Mouse (Mus musculus) MEL (cell line): ENCODE results near the gene Otud7b.

Experiments used
- CTCF ChIP-seq, 3 experiments: IDR thresholded peaks in 2 of 3; conservative IDR thresholded peaks in 1 of 3; 2 replicates each; pipeline ENCODE4 v1.5.1; 2011 to 2012; ENCODE audit warnings: low read length in 3 of 3, low read depth in 2 of 3, mild to moderate bottlenecking in 2 of 3, improper control_type of control experiment in 1 of 3, inconsistent platforms in 1 of 3, mixed read lengths in 1 of 3, moderate library complexity in 1 of 3; ENCODE audit not compliant: control insufficient read depth in 1 of 3, insufficient read depth in 1 of 3, poor library complexity in 1 of 3, severe bottlenecking in 1 of 3
- EP300 ChIP-seq, 2 experiments: IDR thresholded peaks; 2 replicates each; pipeline ENCODE4 v1.6.1; 2011; ENCODE audit warnings: improper control_type of control experiment in 2 of 2, low read length in 2 of 2, low read depth in 1 of 2, mild to moderate bottlenecking in 1 of 2
- GABPA ChIP-seq: IDR thresholded peaks from 2 replicates; pipeline ENCODE4 v1.6.1; 2012; ENCODE audit warnings: low read depth, mild to moderate bottlenecking, inconsistent platforms, low read length, improper control_type of control experiment, moderate library complexity
- HCFC1 ChIP-seq: IDR thresholded peaks from 2 replicates; pipeline ENCODE4 v1.6.1; 2012; ENCODE audit warnings: low read depth, mild to moderate bottlenecking, inconsistent platforms, low read length, improper control_type of control experiment, moderate library complexity
- MAZ ChIP-seq: IDR thresholded peaks from 2 replicates; pipeline ENCODE4 v1.6.1; 2012; ENCODE audit warnings: low read depth, mild to moderate bottlenecking, inconsistent platforms, low read length, improper control_type of control experiment
- MYC ChIP-seq: IDR thresholded peaks from 2 replicates; pipeline ENCODE4 v1.6.1; 2011; ENCODE audit warnings: low read depth, mild to moderate bottlenecking, low read length, improper control_type of control experiment, moderate library complexity
- POLR2A ChIP-seq, 2 experiments: IDR thresholded peaks; 2 replicates each; pipeline ENCODE4 v1.6.1; 2011 to 2012; ENCODE audit warnings: low read length in 2 of 2, mild to moderate bottlenecking in 2 of 2, control low read depth in 1 of 2, improper control_type of control experiment in 1 of 2, low read depth in 1 of 2, moderate library complexity in 1 of 2; ENCODE audit not compliant: control insufficient read depth in 1 of 2, insufficient read depth in 1 of 2, poor library complexity in 1 of 2
- POLR2AphosphoS5 ChIP-seq: IDR thresholded peaks from 2 replicates; pipeline ENCODE4 v1.6.1; 2012; ENCODE audit warnings: low read depth, borderline replicate concordance, mild to moderate bottlenecking, inconsistent platforms, low read length, moderate library complexity, mixed read lengths

DNA sequence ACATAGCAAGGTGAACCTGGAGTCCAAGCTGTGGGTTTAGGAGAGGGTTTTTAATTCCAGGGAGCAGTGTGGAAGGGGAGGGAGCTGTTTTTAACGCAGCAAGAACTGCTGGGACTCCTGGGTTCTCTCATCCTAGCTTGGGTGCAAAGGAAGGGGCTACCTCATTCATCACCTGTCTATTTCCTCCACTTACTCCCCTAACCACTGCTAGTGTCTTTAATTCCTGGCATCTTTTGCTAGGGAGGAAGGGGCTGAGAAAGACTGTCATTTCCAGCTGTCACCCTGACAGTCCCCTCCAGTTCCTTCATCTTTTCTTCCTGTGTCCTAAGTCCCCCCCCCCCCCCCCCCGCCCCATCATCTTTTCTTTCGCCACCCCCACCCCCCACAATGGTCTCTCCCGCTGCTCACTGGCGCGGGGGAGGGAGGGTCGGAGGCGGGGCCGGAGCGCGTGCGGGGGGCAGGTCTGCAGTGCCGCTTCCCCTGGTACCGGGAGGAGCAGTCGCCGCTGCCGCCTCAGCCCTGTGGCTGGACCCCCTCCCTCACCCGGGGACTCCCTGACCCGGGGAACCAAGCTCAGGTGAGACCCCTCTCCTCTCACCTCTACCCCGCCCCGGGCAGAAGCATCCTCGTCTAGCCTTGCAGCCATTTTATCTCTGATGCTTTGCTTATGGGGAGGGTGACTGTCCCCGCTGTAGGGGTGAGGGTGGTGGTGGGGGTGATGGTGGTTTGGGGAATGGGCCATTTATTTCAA, 76.6 kb downstream of the Otud7b start, which contains the start of gene Sv2a:
- TF ChIP-seq POLR2A (IDR thresholded peaks at IDR 0.05; ENCODE audit: control insufficient read depth in 1 of 2, insufficient read depth in 1 of 2, low read depth in 1 of 2, low read length in 2 of 2, poor library complexity in 1 of 2) (no peak; a peak in 1 of 4 replicates), GABPA (no peak), POLR2AphosphoS5 (no peak), MYC (no peak), HCFC1 (no peak; the same call in 1 of the 2 replicates), CTCF (IDR thresholded peaks at IDR 0.05 in 2 of 3, conservative IDR thresholded peaks at IDR 0.05 in 1 of 3; ENCODE audit: control insufficient read depth in 1 of 3, insufficient read depth in 1 of 3, low read depth in 2 of 3, low read length in 3 of 3, poor library complexity in 1 of 3, severe bottlenecking in 1 of 3) (0 out of 6 replicates have a peak, but pooled peaks of 1 of the 3 experiments have one; percentile 1), EP300 (IDR thresholded peaks at IDR 0.05; ENCODE audit: low read depth in 1 of 2, low read length in 2 of 2) (no peak), MAZ (peak; percentile 75; the same call in 1 of the 2 replicates)
